Mouse (Mus musculus) common myeloid progenitor, adult 5-6 weeks (primary cell): ENCODE measurements around the gene 1700113H08Rik. TPM values are rescaled to one million over a fixed set of nuclear protein-coding genes. Genes with fewer than 3 reads are reported as not detected.
A peak's percentile ranks its signal among the peaks of the same experiment; 100 is the strongest.

ENCODE experiments used
- ATAC-seq: replicated peaks from 2 replicates; pipeline ENCODE4 v1.8.0; 2016; ENCODE audit warnings: low read depth, mild to moderate bottlenecking, moderate TSS enrichment, inconsistent platforms; ENCODE audit not compliant: poor library complexity, severe bottlenecking
- total RNA-seq: library from RNA; stranded (forward); fragments of 200-1000, 187-1606 nt; gene quantifications from 2 replicates; pipeline ENCODE4 v1.2.3, GENCODE M21; 2017

Gene 1700113H08Rik
- total RNA-seq, 1 experiment from 2014 or later, result not detected

- 0 out of 2 replicates have a peak, but pooled peaks have one; percentile 42 for ATAC-seq
These were observed 543 bp downstream of the 1700113H08Rik start for GRCm38 (mm10) chr10:87058251-87058925.

- no peak for ATAC-seq
These were observed 1.1 kb downstream of the 1700113H08Rik start for GRCm38 (mm10) chr10:87058926-87059325.

GRCm38 (mm10) chr10:87059447-87059846, 1.6 kb downstream of the 1700113H08Rik start:
- no peak for ATAC-seq

- no peak for ATAC-seq
These were observed 26.4 kb downstream of the 1700113H08Rik start for GRCm38 (mm10) chr10:87084236-87084635.

GRCm38 (mm10) chr10:87087646-87088045, 29.8 kb downstream of the 1700113H08Rik start:
- no peak for ATAC-seq

- ATAC-seq, result peak; percentile 93
These were observed 36.4 kb downstream of the 1700113H08Rik start for GRCm38 (mm10) chr10:87094249-87094648.

GRCm38 (mm10) chr10:87098722-87099121, 40.9 kb downstream of the 1700113H08Rik start:
- ATAC-seq, result no peak

GRCm38 (mm10) chr10:87100668-87101067, 42.8 kb downstream of the 1700113H08Rik start:
- no peak for ATAC-seq

GRCm38 (mm10) chr10:87101265-87101950, 43.6 kb downstream of the 1700113H08Rik start:
- no peak for ATAC-seq

- ATAC-seq, result no peak
These were observed 44.1 kb downstream of the 1700113H08Rik start for GRCm38 (mm10) chr10:87101951-87102320.

- no peak for ATAC-seq
These were observed 44.6 kb downstream of the 1700113H08Rik start for GRCm38 (mm10) chr10:87102455-87102854.

GRCm38 (mm10) chr10:87103286-87103685, 45.4 kb downstream of the 1700113H08Rik start:
- 0 out of 2 replicates have a peak, but pooled peaks have one; percentile 33 for ATAC-seq

GRCm38 (mm10) chr10:87107565-87108297, 49.9 kb downstream of the 1700113H08Rik start:
- peak; percentile 90 for ATAC-seq

GRCm38 (mm10) chr10:87108333-87108732, 50.5 kb downstream of the 1700113H08Rik start:
- no peak for ATAC-seq

- ATAC-seq, result no peak
These were observed 51.4 kb downstream of the 1700113H08Rik start for GRCm38 (mm10) chr10:87109038-87109771.

- ATAC-seq, result no peak
These were observed 53.1 kb downstream of the 1700113H08Rik start for GRCm38 (mm10) chr10:87110909-87111308.

- no peak for ATAC-seq
These were observed 67.2 kb downstream of the 1700113H08Rik start for GRCm38 (mm10) chr10:87125094-87125493.

- ATAC-seq, result no peak
These were observed 68.5 kb downstream of the 1700113H08Rik start for GRCm38 (mm10) chr10:87126186-87126824.

- no peak for ATAC-seq
These were observed 93.2 kb downstream of the 1700113H08Rik start for GRCm38 (mm10) chr10:87151050-87151449.
